Mouse (Mus musculus) C2C12 (cell line): ENCODE data around the gene Atxn2. TPM values are rescaled to one million over a fixed set of nuclear protein-coding genes. Genes with fewer than 3 reads are reported as not detected.
"Not testable (repeated sequence)": the region's sequence is repeated elsewhere in the genome, so short reads cannot be mapped to it uniquely, and the experiment has no call there.

ENCODE experiments used
- H3K27me3 ChIP-seq: one replicate; pipeline ENCODE4 v1.6.1; 2011; ENCODE audit not compliant: control insufficient read depth, insufficient read depth, insufficient read length
- H3K36me3 ChIP-seq: one replicate; pipeline ENCODE4 v1.6.1; 2011; ENCODE audit not compliant: control insufficient read depth, insufficient read depth
- H3K4me3 ChIP-seq: one replicate; pipeline ENCODE4 v1.5.1; 2011; ENCODE audit warnings: mild to moderate bottlenecking, control low read depth; ENCODE audit not compliant: poor library complexity, insufficient read depth, severe bottlenecking
- H3K79me2 ChIP-seq: one replicate; pipeline ENCODE4 v1.6.1; 2011; ENCODE audit not compliant: control insufficient read depth, insufficient read depth
- H3K79me3 ChIP-seq: one replicate; pipeline ENCODE4 v1.6.1; 2011; ENCODE audit warnings: low read depth, control low read depth
- H3ac ChIP-seq: one replicate; pipeline ENCODE3; 2011; ENCODE audit warnings: low read depth; ENCODE audit not compliant: control insufficient read depth, insufficient read length
- CEBPB ChIP-seq: IDR thresholded peaks from one replicate; pipeline ENCODE4 v1.6.1; 2011; ENCODE audit warnings: low read depth, mild to moderate bottlenecking, control low read depth, moderate library complexity
- CTCF ChIP-seq: IDR thresholded peaks from one replicate; pipeline ENCODE4 v1.5.1; 2011; ENCODE audit not compliant: control insufficient read depth, insufficient read depth, insufficient read length
- FOSL1 ChIP-seq: IDR thresholded peaks from one replicate; pipeline ENCODE4 v1.8.0; 2011; ENCODE audit warnings: mild to moderate bottlenecking, low read length; ENCODE audit not compliant: poor library complexity, insufficient read depth, severe bottlenecking
- MAX ChIP-seq: IDR thresholded peaks from one replicate; pipeline ENCODE4 v1.6.1; 2011; ENCODE audit warnings: mild to moderate bottlenecking, control low read depth
- MYOD1 ChIP-seq: IDR thresholded peaks from one replicate; pipeline ENCODE4 v1.6.1; 2011; ENCODE audit warnings: low read depth; ENCODE audit not compliant: control insufficient read depth, insufficient read length
- MYOG ChIP-seq: IDR thresholded peaks from one replicate; pipeline ENCODE4 v1.6.1; 2011; ENCODE audit not compliant: control insufficient read depth, insufficient read length; ENCODE audit errors: extremely low read depth
- USF1 ChIP-seq: IDR thresholded peaks from one replicate; pipeline ENCODE4 v1.6.1; 2011; ENCODE audit warnings: low read depth, mild to moderate bottlenecking, control low read depth, moderate library complexity
- polyA plus RNA-seq: library from polyadenylated mRNA; unstranded; fragments of >200 nt; fragmentation: generic; extraction: Trizol; gene quantifications from one replicate; pipeline ENCODE4 v1.2.1, GENCODE M21; 2012; ENCODE audit warnings: missing spikeins

Gene Atxn2
- polyA plus RNA-seq, 1 experiment = 69.9 TPM

DNA sequence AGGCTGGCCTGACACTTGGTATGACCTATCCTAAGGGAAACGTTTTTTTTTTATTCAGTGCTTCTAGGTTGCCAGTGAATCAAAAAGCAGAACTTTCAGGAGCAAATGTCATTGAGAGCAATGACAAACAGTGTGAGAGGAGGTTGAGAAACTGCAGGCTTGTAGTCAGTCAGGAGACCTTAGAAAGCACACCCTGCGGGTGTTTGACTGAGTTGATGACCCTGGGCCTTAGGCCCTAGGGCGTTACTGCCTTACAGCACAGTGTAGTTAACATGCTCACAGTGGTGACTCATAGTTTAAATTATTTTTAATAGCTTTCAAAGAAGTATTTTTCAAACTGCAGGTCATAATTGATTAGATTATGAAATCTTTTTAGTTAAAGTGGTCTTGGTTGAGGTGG lies 10.7 kb downstream of the Atxn2 start:
- Histone ChIP-seq H3K27me3 (no peaks in the 10 kb centered on the region), H3ac (no peak overlapping the region), H3K79me2 (peaks cover 100% of the 10 kb centered on the region), H3K79me3 (peaks cover 91% of the 10 kb centered on the region), H3K4me3 (no peak overlapping the region), H3K36me3 (peaks cover 8% of the 10 kb centered on the region)
- TF ChIP-seq MYOG (no peak), MAX (no peak), CEBPB (no peak), MYOD1 (no peak), USF1 (no peak), CTCF (no peak), FOSL1 (no peak)

- Histone ChIP-seq H3K79me3 (peaks cover 90% of the 10 kb centered on the region), H3K79me2 (peaks cover 100% of the 10 kb centered on the region), H3K36me3 (peaks cover 8% of the 10 kb centered on the region), H3ac (no peak overlapping the region), H3K4me3 (no peak overlapping the region), H3K27me3 (no peaks in the 10 kb centered on the region)
- TF ChIP-seq MYOG = no peak
- TF ChIP-seq MYOD1 = no peak
- TF ChIP-seq MAX = no peak
- TF ChIP-seq USF1 = no peak
- TF ChIP-seq CTCF = no peak
- no peak for TF ChIP-seq FOSL1
- TF ChIP-seq CEBPB = no peak
These were observed 13.5 kb downstream of the Atxn2 start for GRCm38 (mm10) chr5:121724678-121725077.

DNA sequence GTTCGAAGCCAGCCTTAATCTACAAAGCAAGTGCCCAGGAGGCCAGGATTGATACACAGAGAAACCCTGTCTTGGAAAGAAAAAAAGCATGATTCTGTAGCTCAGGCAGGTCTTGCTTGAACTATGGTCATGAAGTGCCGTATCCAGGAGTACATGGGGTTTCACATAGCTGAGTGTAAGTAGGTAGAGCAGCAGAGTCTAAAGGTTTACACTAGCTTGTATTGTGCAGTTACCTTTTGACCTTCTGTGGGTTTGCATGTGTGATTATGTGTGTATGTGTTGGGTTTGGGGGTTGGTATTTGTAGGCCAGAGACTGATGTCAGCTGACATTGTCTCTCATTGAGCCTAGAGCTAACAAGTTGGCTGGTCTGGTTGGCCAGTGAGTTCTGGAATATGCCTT lies 18.9 kb downstream of the Atxn2 start:
- H3K79me2 ChIP-seq = peaks cover 100% of the 10 kb centered on the region
- peaks cover 12% of the 10 kb centered on the region for H3K36me3 ChIP-seq

GRCm38 (mm10) chr5:121736641-121737040 lies 25.5 kb downstream of the Atxn2 start:
- Histone ChIP-seq H3K27me3 (no peaks in the 10 kb centered on the region), H3ac (no peak overlapping the region), H3K79me3 (peaks cover 95% of the 10 kb centered on the region), H3K36me3 (peaks cover 3% of the 10 kb centered on the region), H3K4me3 (no peak overlapping the region), H3K79me2 (peaks cover 100% of the 10 kb centered on the region)
- TF ChIP-seq USF1 = no peak
- TF ChIP-seq FOSL1 = no peak
- TF ChIP-seq MAX = no peak
- no peak for TF ChIP-seq CTCF
- TF ChIP-seq CEBPB = no peak
- no peak for TF ChIP-seq MYOD1
- TF ChIP-seq MYOG = no peak

More for the DNA sequence above, 18.9 kb downstream of the Atxn2 start:
- Histone ChIP-seq H3ac (no peak overlapping the region), H3K79me3 (peaks cover 94% of the 10 kb centered on the region), H3K27me3 (no peaks in the 10 kb centered on the region), H3K4me3 (no peak overlapping the region)
- TF ChIP-seq USF1 (no peak), MYOG (no peak), MAX (no peak), MYOD1 (no peak), FOSL1 (no peak), CTCF (no peak), CEBPB (no peak)

DNA sequence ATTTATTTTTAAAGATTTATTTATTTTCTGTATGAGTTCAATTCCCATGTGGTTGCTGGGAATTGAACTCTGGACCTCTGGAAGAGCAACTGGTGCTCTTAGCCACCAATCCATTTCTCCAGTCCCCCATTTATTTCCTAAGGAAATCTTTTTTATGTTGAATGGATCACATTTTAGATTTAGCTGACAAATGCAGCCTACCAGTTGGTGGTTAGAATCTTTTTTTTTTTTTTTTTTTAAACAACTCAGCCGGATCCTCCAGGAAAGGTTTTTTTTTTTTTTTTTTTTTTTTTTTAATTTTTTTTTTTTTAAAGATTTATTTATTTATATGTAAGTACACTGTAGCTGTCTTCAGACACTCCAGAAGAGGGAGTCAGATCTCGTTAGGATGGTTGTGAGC lies 27.0 kb downstream of the Atxn2 start:
- not testable (repeated sequence) for H3K27me3 ChIP-seq, H3K4me3 ChIP-seq, H3K36me3 ChIP-seq, H3ac ChIP-seq
- Histone ChIP-seq H3K79me3 (peaks cover 92% of the 10 kb centered on the region), H3K79me2 (peaks cover 100% of the 10 kb centered on the region)

GRCm38 (mm10) chr5:121738576-121739191 lies 27.5 kb downstream of the Atxn2 start:
- TF ChIP-seq CEBPB (no peak), MYOG (no peak), USF1 (no peak), CTCF (no peak), FOSL1 (no peak), MYOD1 (no peak), MAX (no peak)
- no peaks in the 10 kb centered on the region for H3K27me3 ChIP-seq
- peaks cover 100% of the 10 kb centered on the region for H3K79me2 ChIP-seq
- H3K4me3 ChIP-seq = no peak overlapping the region
- no peak overlapping the region for H3ac ChIP-seq
- peaks cover 92% of the 10 kb centered on the region for H3K79me3 ChIP-seq
- peaks cover 3% of the 10 kb centered on the region for H3K36me3 ChIP-seq
